Mouse (Mus musculus) CD4-positive helper T cell, adult 2 months (primary cell): ENCODE data around the gene Plk3.

Source experiments
- DNase-seq: peaks from one replicate; pipeline ENCODE4 v3.0.0-alpha.2; 2012; ENCODE audit warnings: low read depth, missing footprints, low spot score

Gene Plk3

GRCm38 (mm10) chr4:117139217-117139612 lies 5.5 kb upstream of the Plk3 start:
- peak; percentile 79 for DNase-seq

DNA sequence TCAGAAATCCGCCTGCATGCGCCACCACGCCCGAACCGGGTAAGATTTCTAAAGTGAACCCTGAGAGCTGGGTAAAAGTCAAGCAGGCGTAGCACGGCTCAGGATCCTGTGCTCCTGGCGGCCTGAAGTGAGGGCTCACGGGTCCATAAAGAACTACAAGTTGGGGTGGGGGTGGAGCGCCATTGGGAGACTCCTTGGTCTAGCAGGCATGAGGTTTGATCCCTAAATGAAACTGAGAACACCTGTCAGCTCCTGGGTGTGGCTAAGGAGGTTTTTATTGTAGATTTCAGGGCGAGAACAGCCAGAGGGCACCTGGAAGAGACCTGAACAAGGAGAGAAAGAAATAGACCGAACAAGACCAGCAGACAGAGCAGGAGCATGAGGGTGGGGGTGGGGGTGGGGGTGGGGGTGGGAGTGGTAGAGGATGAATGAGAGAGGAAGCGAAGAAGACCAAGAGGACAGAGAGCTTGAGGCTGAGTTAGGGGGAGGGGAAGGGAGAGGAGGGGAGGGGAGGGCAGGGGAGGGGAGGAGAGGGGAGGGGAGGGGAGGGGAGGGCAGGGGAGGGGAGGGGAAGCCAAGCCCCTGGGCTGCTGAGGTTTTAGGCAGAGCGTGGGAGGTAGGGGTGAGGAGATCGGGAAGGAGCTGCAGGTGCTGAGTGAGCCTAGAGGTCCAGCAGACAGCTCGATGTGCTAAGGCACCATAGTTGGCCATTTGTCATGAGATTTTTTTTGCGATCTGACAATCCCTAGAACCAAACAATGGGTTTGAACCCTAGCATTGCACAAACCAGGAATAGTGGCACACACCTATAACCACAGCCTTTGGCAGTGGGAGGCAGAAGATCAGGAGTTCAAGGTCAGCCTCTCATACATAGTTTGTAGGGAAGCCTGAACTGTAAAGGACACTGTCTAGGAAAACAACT lies 4.8 kb upstream of the Plk3 start:
- DNase-seq = peak; percentile 31

- peak; percentile 60 for DNase-seq
Measured at GRCm38 (mm10) chr4:117136034-117136433, 2.3 kb upstream of the Plk3 start.

- no peak for DNase-seq
Measured at GRCm38 (mm10) chr4:117134601-117134995, 835 bp upstream of the Plk3 start.

- DNase-seq = no peak
Measured at GRCm38 (mm10) chr4:117133366-117133796, 382 bp downstream of the Plk3 start.

DNA sequence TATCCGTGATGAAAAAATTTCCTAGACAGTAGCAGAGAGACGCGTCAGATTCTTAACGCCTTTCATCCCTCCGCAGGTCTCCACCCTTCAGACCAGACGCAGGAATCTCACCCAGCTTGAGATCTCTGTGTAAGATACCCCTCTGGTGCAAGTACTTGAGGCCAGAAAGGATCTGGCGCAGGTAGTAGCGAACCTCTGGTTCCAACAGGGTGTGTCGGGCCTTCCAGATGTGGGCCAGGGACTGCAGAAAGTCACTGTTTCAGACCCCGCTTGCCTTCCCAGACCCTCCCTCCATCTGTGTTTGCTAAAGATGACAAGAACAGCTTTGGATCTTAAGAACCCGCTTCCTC lies 994 bp downstream of the Plk3 start:
- DNase-seq = peak; percentile 50

GRCm38 (mm10) chr4:117131890-117132793 lies 1.6 kb downstream of the Plk3 start:
- DNase-seq = no peak

DNA sequence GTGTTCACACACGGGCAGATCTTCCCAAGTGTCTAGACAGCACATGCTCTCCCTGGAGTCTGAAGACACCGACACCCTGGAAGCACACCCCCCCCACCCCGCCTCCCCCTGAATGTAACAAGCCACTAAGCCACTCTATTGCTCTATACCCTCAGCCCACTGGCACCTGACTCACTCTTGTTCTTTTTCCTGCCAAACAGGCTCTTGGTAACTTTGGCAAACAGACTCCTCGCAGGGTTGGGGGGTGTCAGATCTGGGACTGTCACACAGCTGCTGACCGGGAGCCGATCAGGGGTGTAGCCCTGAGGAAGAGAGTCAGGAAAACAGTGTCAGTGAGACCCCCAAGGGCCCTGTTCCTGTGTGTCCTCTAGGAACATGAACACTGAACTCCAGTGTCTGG lies 2.6 kb downstream of the Plk3 start:
- no peak for DNase-seq

- no peak for DNase-seq
Measured at GRCm38 (mm10) chr4:117130790-117131189, 3.0 kb downstream of the Plk3 start.

GRCm38 (mm10) chr4:117127991-117128686 lies 5.6 kb downstream of the Plk3 start:
- peak; percentile 32 for DNase-seq

GRCm38 (mm10) chr4:117126675-117127290 lies 7.0 kb downstream of the Plk3 start, which contains the start of gene Tctex1d4:
Gene Tctex1d4, plus strand, starts transcription at chr4:117126794.
- DNase-seq = peak; percentile 48

DNA sequence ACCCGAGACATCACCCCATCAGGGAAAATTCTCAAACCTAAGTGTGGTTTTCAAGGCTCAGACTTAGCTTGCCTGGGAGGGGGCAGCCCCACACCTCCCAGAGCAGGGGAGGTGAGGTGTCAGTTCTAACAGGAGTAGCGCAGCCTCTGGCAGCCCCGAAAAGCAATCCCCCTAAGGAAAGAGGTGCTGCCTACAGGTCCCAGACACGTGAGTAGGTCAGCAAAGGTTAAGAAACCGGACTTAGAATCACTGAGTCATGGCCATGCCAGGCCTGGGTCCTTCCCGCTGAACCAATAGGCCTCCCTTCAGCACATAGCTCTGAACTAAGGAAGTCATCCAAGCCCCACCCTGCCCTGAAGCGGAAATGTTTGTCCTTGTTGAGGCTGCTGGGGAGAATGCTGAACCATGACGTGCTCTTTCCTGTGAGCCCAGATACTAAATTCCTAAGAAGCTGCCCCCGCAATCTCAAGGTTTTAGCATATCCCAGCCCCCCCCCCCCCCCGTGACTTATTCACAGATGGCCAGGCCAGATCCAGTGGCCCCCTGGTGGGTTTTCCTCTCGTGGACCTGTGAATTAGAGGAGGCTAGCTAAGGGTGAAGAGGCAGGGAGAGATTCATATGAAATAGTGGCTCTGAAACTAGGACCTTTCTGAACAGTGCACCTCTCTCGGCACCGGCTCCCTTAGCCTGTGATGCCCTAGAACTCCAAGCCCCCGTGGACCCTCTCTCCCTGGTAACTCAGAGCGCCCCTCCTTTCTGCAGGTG lies 7.7 kb downstream of the Plk3 start:
- DNase-seq = peak; percentile 89

DNA sequence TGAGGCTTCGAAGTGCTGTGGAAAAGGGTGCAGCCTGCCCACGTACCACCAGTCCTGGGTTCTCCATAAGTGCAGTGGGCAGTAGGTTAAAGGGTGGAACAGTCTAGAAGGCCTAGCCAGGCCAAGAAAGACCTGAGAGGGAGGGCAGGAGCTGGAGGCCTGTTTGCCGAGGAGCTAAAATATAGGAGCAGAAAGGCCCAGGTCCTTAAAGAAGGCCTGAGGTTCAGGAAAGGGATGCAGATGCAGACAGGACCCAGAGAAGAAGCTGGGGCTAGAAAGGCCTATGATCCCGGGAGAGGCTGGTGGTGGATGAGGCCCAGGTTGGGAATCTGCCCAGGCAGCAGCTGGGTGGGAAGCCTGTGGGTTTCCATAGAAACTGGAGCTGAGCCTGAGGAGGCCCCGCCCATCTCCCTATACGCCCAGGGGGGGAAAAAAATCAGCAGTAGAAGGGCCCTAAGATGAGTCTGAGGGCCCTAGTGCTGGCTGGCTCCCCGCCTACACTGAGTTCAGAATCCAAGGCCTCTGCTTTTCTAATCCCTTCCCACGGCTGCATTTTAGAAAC lies 8.3 kb downstream of the Plk3 start, which contains the start of gene Btbd19:
Gene Btbd19 (minus strand): TSS at position 378 of the 562 bp plus-strand sequence.
- DNase-seq = no peak

- DNase-seq = peak; percentile 95
Measured at GRCm38 (mm10) chr4:117124518-117125347, 9.0 kb downstream of the Plk3 start.

- no peak for DNase-seq
Measured at GRCm38 (mm10) chr4:117124218-117124517, 9.6 kb downstream of the Plk3 start.

DNA sequence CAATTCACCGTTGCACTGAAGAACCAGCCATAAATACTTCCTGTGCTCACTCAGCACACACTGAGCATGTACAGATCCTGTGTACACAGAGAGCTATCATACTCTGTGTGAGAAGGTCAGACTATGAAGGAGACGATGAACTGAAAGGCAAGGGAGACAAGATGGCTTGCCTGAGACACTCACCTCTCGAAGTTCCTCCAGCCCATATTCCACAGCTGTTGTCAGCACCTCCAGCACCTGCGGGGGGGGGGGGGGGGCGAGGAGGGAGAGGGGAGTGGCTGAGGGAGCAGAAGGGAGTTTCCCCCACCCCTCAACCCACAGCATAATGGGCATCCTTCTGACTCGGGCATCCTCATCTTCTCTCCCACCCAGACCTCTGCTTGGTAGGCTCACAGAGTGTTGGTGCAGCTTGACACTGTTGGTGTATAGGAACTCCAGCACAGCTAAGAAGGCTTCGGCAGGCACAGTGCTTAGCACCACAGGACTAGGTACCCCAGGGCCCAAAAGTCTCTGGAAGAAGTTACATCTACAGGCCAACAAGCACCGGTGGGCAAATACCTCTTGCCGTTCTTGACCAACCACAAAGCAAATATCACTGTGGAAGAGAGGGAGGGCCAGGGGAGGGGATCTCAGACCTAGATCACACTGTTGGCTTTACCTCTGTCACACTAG lies 10.1 kb downstream of the Plk3 start:
- peak; percentile 69 for DNase-seq

GRCm38 (mm10) chr4:117122209-117122608 lies 11.6 kb downstream of the Plk3 start:
- no peak for DNase-seq
